Mouse (Mus musculus) v-Abl transformed pro-B cells (cell line): ENCODE results near the gene Misp.

Experiments
- in situ Hi-C, 2 experiments: fragments of 400-800 bp; cut with MboI; formaldehyde crosslinking; loops; one replicate each; pipeline ENCODE4 v1.15.1; 2025; ENCODE audit not compliant: unreplicated experiment in 2 of 2

The Misp gene

DNA sequence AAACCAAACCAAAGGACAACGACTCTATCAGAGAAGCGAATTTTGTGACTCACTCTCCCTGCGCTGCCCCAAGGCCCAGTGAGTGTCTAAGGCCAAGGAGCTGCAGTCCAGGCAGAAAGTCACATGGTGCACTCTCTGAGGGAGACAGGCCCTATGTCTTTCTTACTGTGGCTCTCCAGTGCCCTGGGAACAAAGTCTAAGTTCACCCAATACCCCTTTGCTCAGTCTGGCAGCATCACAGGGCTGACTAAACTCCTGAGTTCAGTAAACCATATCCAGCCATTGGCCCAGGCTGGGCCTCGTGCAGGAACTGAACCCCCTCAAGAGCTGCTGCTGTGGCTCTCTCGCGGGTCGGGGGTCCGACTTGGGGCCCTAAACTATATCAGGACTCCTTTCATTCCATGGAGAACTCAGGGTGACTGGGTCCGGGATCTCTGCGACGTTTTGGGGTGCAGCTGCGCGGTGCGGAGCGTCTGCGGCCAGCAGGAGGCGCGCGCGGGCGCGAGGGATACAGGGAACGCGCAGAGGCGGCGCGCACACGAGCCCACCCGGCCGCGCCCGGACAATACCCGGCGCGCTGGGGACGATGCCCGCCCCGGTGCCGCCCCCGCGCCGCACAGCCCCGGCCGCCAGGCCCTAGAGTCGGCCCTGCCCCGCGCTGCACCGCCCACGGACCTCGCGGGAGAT, 27.6 kb upstream of the Misp start, which contains the start of gene Palm:
Gene Palm (plus strand): TSS at position 522 of the 687 bp plus-strand sequence.
- in situ Hi-C loops, result no loop called here

DNA sequence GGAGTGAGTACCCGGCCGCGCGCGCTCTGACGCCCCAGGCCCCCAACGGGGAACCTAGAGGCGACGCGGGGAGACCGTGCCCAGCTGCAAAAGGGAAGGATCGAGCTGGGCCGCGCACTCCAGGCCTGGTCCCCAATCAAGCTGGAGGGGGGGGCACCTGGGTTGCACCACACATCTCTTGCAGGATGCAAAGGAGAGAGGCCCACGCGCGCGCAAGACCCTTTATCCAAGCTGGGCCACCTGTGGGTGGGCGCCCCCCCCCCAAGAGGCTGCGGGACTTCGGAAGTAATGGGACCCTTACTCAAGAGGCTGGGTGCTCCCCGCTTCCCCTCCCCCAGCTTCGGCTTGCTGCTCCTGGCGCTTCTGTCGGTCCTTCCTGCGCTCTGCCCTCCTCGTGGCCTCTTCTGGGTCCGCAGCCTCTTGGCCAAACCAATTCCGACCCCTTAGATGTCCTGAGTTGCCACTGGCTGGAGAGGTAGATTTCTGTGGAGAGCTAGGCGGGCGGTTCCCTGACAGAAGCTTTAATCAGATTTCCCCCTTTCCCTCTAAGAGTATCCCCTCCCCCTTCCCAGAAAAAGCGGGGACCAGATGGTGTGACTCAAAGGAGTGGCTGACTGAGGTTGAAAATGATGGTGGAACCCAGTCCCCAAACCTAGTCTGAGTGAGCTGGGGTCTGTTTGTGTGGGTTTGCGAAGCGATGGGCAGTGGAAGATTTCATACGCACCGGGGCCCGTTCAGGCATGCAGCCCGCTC, 26.9 kb upstream of the Misp start:
- in situ Hi-C loops, result no loop called here

DNA sequence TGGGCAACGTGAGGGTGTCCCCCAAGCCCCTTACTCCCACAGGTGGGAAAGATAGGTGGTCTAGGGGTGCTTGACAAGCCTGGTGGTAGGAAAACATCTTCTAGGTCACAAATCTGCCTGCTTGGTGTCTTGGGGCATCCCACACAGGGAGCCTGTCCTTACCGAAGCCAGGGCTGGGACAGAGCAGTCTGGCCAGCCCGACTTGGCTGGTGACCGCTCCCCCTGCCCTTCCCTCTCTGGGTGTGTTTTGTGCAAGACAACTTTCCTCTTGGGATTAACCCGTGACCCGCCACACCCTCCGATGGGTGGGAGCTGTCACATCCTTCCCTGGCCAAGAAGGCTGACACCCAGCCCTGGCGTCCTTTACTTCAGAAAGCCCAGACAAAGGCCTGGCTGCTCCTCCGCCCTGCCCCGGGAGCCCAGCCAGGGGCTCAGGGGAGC, 26.3 kb upstream of the Misp start:
- in situ Hi-C loops, result no loop called here

DNA sequence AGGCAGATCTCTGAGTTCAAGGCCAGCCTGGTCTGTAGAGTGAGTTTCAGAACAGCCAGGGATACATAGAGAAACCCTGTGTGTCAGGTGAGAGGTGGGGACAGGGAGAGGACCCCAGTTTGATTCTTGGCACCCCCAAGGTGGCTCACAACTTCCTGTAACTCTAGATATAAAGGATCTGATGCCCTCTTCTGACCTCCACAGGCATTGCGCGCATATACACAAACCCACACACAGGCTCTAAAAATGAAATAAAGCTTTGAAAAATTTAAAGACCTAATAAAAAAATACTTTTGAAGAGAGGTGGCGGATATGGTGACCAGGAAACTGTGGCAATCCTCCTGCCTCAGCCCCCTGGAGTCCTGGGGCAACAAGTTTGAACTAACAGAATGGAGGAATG, 24.9 kb upstream of the Misp start:
- in situ Hi-C loops, result no loop called here

DNA sequence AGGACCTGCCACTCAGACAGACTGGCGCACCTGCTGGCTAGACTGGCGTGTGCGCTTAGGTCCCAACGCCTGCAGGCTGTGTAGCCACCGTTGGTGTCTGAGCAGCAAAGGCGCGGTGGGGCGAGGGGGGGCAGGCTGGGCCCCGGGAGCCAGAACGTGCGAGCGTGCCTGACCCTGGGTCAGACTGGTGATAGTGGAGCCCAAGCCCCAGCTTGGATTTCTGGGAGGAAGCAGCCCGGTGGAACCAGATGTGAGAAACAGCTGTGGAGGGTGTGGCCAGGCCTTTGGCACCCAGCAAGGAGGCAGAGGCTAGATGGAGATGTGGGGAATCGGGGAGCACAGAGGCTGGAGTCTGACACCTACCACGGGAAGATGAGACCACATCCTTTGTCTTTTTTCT, 23.5 kb upstream of the Misp start:
- in situ Hi-C loops, result no loop called here

DNA sequence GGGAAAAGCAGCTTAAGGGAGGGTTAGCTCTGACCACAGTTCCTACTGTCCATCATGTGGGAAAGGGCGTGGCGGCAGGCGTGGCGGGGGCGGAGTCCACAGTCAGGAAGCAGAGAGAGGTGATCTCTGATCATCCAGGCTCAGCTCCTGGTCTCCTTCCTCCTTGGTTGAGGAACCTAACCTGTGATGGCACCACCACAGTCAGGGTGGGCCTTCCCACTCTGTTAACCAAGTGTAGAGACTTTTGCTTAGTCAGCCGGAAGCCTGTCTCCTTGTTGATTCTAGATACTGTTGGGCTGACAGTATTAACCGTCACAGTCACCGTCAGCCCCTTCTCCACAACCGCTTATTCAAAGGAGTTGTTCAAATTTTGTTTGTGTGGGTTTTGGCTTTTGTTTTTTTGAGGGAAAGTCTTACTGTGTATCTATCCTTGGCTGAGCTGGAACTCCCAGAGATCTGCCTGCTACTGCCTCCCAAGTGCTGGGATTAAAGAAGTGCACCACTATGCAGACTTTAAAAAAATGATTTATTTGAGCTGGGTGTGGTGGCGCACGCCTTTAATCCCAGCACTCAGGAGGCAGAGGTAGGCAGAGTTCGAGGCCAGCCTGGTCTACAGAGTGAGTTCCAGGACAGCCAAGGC, 22.4 kb upstream of the Misp start:
- in situ Hi-C loops, result no loop called here

DNA sequence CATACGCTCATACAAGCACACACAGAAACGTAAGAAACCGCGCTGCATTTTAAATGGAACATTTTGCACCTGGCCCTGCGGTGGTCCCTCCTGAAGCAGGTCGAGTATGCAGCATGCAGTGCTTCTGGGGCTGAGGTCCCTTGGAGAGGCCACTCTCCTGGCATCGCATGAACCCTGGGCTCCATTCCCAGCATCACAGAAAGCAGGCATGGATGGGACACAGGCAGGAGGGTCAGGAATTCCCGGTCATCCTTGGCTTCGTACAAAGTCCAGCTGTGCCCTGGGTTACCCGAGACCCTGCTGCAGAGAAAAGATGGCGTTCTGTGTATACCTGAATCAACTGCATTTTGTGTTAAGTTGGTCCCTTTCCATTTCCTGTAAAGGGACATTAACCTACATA, 20.3 kb upstream of the Misp start:
- in situ Hi-C loops, result no loop called here

DNA sequence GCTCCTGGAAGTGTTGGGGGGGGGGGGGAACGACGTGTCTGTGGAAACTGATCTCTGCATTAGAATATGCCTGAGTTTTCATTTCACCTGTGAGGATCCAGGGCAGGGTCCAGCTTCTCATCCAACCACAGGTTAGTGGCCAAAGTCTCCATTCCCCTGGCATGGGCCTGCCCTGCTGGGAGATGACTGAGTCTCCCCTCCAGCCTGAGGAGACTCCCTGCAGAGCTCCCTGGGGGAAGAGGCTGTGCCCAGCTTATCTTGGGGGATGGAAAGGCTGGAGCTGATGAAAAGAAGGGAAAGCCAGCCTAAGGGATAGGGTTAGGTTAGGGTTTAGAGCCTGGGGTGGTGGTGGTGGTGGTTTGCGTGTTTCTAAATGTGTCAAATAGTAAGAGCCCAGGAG, 19.0 kb upstream of the Misp start:
- in situ Hi-C loops, result no loop called here

DNA sequence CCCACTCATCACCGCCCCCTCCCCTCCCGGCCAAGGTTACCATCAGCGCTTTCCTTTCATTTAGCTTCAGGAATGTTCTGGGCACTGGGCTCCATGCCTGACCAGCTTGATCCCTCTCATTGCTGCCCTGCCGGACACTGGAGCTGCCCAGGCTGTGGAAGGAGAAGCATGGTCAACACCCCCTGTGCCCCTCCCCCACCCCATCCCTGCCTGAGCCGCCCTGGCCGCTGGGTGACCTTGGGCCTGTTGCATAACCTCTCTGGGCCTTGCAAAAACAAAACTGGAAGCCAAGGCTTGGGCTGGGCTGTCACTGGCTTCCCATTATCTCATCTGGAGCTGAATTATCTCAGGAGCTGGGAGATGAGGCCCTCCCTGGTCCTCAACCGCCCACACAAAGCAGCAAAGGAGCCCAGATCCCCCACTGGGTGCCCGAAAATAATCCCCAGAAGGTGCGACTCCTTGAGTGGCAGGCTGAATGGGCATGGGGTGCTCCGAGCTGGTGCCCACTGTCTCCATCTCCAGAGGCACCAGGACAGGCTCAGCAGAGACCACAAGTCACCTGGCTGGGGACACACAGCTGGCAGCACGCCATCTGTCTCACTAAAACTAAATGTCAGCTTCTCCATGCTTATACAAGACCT, 18.3 kb upstream of the Misp start:
- in situ Hi-C loops, result no loop called here

DNA sequence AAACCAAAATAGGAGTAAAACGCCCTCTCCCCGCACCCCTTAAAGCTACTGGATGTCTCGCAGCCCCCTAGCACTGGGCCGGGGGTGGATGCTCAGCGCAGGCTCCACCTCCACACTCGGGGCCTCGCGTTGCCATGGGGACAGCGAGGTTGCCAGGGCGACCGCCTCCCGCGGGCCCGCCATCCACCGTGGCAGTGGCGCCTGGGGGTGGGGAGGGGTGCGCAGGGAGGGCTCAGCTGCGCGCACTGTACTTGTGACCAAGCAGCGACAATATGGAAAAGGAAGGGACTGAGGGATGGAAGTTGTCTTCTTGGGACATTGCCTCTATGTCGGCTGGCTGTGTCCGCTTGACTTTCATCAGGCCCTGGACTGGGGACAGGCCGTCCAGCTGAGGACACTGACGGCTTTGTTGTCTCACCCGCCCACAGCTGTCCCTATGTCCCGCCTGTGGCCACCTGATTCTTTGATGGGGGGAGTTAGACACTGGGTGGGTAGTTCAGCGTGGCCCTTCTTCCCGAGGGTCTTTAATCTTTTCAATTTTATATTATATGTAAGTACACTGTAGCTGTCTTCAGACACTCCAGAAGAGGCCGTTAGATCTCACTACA, 17.0 kb upstream of the Misp start:
- in situ Hi-C loops, result no loop called here

DNA sequence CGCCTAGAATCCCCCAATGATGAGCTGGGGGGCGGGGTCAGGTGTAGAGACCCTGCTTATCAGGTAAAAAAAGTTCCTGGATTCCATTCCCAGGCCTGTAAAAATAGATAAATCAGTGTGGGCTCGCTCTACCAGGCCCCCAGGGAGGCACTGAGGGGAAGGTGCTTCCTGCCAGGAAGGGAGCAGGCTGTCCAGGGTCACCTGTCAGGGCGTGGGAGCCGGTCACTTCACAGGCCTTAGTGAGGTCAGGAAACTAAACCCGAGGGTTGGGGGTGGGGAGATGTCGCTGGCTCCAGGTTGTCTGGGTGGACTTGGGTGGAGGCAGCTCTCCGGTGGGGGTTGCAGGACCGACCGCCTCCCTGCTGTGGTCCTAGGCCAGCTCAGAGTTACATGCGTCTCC, 15.2 kb upstream of the Misp start:
- in situ Hi-C loops, result no loop called here

DNA sequence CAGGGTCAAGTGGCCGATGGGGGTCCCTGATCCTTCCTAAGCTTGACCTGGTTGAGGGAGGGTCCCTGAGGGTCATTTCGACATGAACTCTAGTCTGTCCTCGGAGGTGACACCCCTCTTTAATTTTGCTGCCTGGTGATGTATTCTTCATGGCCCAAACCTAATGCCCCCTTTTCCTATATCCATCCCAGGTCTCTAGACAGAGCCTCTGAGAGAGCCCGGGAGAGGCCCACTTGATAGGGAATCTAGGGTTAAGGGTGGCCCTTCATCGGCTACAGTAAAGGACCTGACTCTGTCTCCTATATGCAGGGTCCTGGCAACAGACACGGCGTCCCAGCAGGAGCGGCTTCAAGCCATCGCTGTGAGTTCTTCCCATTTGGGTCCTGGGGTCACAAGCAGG, 14.5 kb upstream of the Misp start:
- in situ Hi-C loops, result no loop called here

DNA sequence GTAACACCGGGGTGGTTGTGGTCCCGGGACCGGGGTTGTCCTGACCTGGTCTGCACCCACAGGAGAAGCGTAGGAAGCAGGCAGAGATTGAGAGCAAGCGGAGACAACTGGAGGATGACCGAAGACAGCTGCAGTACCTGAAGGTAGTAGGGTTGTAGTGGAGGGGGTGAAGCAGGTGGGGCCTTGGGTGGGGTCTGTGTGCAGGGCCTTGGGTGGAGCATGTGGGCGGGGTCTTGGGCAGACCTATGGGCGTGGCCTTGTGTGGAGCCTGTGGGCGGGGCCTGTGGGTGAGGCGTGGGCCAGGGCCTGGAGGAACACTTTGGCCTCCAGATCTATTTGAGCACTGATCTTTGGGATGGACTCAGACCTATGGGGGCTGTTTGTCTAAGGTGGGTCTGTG, 13.8 kb upstream of the Misp start:
- in situ Hi-C loops, result no loop called here

DNA sequence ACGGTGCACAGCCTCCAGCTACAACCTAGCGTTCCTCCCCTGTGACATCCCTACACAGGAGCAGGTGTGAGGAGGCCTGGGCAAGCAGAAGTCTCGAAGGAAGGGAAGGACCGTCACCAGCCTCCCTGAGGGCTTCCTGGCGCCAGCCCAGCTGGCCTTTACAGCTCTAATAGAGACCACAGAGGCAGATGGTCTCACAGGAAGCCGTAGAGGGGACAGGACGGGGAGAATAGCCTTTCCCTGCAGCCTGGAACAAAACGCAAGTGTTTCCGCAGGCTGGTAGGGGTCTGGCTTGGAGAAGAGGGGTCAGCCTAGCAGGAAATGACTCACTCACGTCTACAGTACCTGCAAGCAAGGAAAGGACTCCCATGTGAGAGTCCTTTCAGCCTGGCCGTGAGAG, 13.0 kb upstream of the Misp start:
- in situ Hi-C loops, result no loop called here

DNA sequence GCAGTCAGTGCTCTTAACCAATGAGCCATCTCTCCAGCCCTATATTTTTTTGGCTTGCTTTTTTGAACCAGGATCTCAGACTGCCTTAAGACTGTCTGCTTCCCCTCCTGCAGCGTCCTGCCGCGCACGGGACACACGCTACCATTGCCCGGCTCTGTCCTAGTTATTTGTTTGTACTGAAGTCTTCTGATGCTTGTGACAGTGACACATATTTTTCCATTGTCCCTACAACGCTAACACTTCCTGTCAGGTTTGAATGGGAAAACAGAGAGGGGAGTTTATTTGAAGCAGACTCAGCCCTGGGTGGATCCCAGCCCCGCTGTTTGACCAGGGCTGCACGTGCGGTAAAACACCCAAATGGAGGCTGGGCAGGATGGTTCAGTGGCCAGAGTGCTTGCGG, 12.1 kb upstream of the Misp start:
- in situ Hi-C loops, result no loop called here

DNA sequence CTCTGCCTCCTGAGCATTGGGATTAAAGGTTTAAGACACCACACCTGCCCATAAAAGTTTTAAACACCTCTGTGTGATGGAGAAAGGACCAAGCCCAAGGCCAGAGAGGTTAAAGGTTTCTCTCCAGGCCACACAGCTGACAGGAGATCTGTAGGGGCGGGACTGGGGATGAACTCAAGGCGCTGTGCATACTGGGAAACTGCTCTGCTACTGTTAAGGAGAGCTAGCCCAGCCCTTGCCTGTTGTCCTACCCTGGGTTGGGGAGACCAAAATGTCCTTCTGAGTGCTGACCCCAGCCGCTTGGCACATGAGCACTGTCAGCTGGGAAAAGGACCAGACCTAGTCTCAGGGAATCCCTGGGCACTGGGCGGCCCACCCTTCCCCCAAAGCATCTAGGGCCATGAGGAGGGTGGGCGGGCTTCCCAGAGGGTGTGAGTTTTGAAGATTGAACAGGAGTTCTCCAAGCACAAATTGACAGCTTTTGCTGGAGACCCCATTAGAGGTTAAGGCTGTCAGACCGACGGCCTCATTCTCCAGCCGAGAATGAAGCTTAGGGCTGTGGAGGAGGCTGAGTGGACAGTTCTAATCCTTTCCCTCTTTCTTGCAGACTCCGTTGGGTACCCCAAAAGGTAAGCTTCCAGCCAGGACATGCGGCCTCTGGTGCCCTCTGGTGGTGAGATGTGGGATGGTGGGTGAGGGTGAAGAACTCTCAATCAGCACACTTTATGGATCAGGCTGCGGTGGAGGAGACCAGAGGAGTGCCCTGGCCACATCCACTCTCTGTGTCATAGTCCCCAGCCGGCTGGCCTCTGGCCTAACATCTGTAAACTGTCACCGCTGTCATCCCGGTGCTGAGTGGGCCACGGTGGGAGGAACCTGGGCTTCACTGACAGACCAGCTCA, 8.8 kb upstream of the Misp start:
- in situ Hi-C loops, result loop anchor here in 1 of 2 experiments (5.0 kb wide), 1 partner anchor 35 kb away; the partner anchor contains the start of gene Fstl3

DNA sequence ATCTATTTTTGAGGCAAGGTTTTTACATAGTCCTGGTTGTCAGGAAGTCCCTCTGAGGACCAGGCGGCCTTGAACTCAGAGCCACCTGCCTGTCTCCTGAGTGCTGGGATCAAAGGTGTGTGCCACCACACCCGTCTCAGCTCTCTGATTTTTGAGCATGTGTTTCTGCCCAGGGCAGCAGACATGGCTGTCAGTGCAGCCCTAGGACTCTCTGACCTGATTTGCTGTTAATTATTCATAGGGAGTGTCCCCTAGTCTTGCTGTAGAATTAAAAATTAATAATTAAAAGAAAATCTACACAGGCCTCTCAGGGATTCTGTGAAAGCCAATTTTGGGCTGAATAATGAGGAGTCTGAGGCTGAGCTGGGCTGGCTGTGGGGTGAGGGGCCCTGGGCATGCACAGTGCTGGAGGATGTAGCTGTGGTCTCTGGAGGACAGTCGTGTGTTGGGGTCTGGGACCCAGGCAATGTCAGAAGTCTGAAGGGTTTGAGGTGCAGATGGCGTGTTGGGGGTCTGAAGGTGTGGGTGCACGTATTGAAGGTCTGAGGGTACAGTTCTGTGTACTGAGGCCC, 6.4 kb upstream of the Misp start:
- in situ Hi-C loops, result loop anchor here in 1 of 2 experiments (5.0 kb wide), 1 partner anchor 37 kb away; the partner anchor contains the start of gene Fstl3

DNA sequence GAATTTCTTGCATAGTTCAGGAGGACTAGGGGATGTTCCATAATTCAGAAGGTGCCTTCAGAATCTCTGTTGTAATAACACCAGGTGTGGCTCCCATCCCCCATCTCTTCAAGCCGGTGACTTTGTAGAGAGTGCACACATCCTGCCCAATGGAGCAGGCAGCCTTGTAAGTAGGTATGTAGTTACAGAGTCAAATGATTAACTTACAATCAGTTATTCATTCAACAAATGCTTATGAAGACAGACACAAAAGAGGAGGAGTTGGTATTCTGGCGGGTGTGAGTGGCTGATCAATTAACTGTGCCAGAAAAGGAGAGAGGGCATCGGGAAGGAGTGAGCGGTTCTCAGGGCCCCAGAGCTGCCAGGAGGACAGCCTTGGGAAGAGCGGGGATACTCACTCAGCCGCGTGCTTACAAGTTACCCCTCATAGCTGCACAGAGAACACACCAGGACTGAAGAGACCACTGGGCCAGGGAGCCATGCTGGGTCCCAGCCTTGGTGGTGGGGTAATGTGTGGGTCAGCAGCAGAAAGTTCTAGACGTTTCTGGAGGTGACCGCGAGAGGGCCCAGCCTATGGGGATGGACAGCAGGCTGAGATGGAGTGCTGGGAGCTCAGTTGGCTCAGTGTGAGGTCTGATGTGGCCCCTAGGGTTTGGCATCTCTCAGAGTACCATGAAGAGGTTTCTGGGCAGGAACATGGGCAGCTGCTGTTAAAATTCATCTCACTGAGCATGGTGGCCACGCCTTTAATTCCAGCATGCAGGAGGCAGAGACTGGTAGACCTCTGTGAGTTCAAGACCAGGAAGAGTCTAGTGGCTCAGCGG, 4.9 kb upstream of the Misp start:
- in situ Hi-C loops, result loop anchor here (5.0 kb wide), 3 partner anchors 44 to 124 kb away; no protein-coding TSS in a partner anchor
